Mouse (Mus musculus): ENCODE results near the gene Fgf22. TPM values are rescaled to one million over a fixed set of nuclear protein-coding genes. Genes with fewer than 3 reads are reported as not detected.

Fgf22 gene
- total and polyA plus RNA-seq, 2 experiments: not detected

DNA sequence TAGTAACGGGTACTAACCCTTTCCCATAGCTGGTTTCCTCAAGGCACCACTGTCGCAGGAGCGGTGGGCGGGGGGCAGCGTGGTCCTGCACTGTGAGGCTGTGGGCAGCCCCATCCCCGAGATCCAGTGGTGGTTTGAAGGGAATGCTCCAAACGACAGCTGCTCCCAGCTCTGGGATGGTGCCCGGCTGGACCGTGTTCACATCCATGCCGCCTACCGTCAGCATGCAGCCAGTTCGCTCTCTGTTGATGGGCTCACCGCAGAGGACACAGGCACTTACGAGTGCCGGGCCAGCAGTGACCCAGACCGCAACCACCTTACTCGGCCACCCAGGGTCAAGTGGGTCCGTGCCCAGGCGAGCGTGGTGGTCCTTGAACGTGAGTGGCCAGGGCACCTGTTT is 46.2 kb upstream of the Fgf22 start:
- no peak for DNase-seq (ENCODE audit: extremely low read depth, low read depth, low spot score)
- Histone ChIP-seq H3K36me3 (ENCODE audit: control insufficient read depth, insufficient read depth, low read length) (peaks cover 3% of the 10 kb centered on the region; the same call in 1 of the 2 replicates), H3K27ac (replicated peaks; ENCODE audit: insufficient read depth, low read depth, low read length) (no peak overlapping the region), H3K79me2 (ENCODE audit: control insufficient read depth, insufficient read depth, low read length) (peaks cover 31% of the 10 kb centered on the region), H3K4me1 (ENCODE audit: control insufficient read depth, insufficient read depth, low read length) (peaks cover 26% of the 10 kb centered on the region), H3K27me3 (ENCODE audit: control insufficient read depth, insufficient read depth, low read length) (no peaks in the 10 kb centered on the region), H3K4me3 (ENCODE audit: insufficient read depth, low read depth, low read length) (no peak overlapping the region), H3K9ac (ENCODE audit: low read depth, low read length) (no peak overlapping the region)
- WGBS: 88% methylated on average over 21 of the region's 21 CpGs
- TF ChIP-seq CTCF (IDR thresholded peaks at IDR 0.05; ENCODE audit: low read depth, low read length) (no peak), POLR2A (IDR thresholded peaks at IDR 0.05; ENCODE audit: extremely low read depth, insufficient read depth, low read length) (no peak)

- Histone ChIP-seq H3K27me3 (ENCODE audit: control insufficient read depth, insufficient read depth, low read length) (no peaks in the 10 kb centered on the region), H3K9ac (ENCODE audit: low read depth, low read length) (no peak overlapping the region), H3K79me2 (ENCODE audit: control insufficient read depth, insufficient read depth, low read length) (peaks cover 31% of the 10 kb centered on the region), H3K4me3 (ENCODE audit: insufficient read depth, low read depth, low read length) (no peak overlapping the region), H3K27ac (replicated peaks; ENCODE audit: insufficient read depth, low read depth, low read length) (no peak overlapping the region), H3K36me3 (ENCODE audit: control insufficient read depth, insufficient read depth, low read length) (peaks cover 3% of the 10 kb centered on the region; the same call in 1 of the 2 replicates), H3K4me1 (ENCODE audit: control insufficient read depth, insufficient read depth, low read length) (peaks cover 26% of the 10 kb centered on the region)
- no peak for DNase-seq (ENCODE audit: extremely low read depth, low read depth, low spot score)
- TF ChIP-seq POLR2A (IDR thresholded peaks at IDR 0.05; ENCODE audit: extremely low read depth, insufficient read depth, low read length) (no peak), CTCF (IDR thresholded peaks at IDR 0.05; ENCODE audit: low read depth, low read length) (no peak)
- 81% methylated on average over 7 of the region's 7 CpGs for WGBS
Observed at GRCm38 (mm10) chr10:79709307-79709706, 45.6 kb upstream of the Fgf22 start.

DNA sequence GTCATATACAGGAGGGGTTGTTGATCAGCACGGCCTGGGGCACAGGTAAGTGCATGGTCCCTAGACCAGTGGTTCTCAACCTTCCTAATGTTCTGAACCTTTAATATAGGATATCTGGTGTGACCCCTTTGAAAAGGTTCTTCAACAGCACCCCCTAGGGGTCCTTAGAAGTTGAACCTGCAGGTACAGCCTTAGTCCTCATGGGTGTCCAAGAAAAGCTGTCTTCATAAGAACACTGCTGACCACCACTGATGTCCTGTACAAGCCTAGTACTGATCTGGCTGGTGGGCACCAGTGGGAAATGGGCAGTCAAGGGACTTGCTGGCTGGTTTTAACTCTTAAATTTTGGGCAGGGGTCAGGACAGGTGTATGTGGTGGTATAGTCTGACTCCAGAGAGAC is 42.8 kb upstream of the Fgf22 start:
- Histone ChIP-seq H3K79me2 (ENCODE audit: control insufficient read depth, insufficient read depth, low read length) (peaks cover 14% of the 10 kb centered on the region), H3K4me1 (ENCODE audit: control insufficient read depth, insufficient read depth, low read length) (peaks cover 6% of the 10 kb centered on the region), H3K36me3 (ENCODE audit: control insufficient read depth, insufficient read depth, low read length) (peaks cover 3% of the 10 kb centered on the region; the same call in 1 of the 2 replicates), H3K27me3 (ENCODE audit: control insufficient read depth, insufficient read depth, low read length) (peaks cover 6% of the 10 kb centered on the region), H3K4me3 (ENCODE audit: insufficient read depth, low read depth, low read length) (no peak overlapping the region), H3K27ac (replicated peaks; ENCODE audit: insufficient read depth, low read depth, low read length) (no peak overlapping the region), H3K9ac (ENCODE audit: low read depth, low read length) (no peak overlapping the region)
- TF ChIP-seq CTCF (IDR thresholded peaks at IDR 0.05; ENCODE audit: low read depth, low read length): peak; percentile 37; the same call in 1 of the 2 replicates
- TF ChIP-seq POLR2A (IDR thresholded peaks at IDR 0.05; ENCODE audit: extremely low read depth, insufficient read depth, low read length): no peak
- DNase-seq (ENCODE audit: extremely low read depth, low read depth, low spot score): peak; percentile 45
- 86% methylated on average over 1 of the region's 1 CpGs for WGBS

- DNase-seq (ENCODE audit: extremely low read depth, low read depth, low spot score): peak; percentile 52
- TF ChIP-seq CTCF (IDR thresholded peaks at IDR 0.05; ENCODE audit: low read depth, low read length): peak; percentile 88
- TF ChIP-seq POLR2A (IDR thresholded peaks at IDR 0.05; ENCODE audit: extremely low read depth, insufficient read depth, low read length): no peak
- H3K27me3 ChIP-seq (ENCODE audit: control insufficient read depth, insufficient read depth, low read length): peaks cover 10% of the 10 kb centered on the region
- no peak overlapping the region for H3K9ac ChIP-seq (ENCODE audit: low read depth, low read length)
- no peaks in the 10 kb centered on the region for H3K4me1 ChIP-seq (ENCODE audit: control insufficient read depth, insufficient read depth, low read length)
- peaks cover 3% of the 10 kb centered on the region; the same call in 1 of the 2 replicates for H3K36me3 ChIP-seq (ENCODE audit: control insufficient read depth, insufficient read depth, low read length)
- peaks cover 9% of the 10 kb centered on the region for H3K79me2 ChIP-seq (ENCODE audit: control insufficient read depth, insufficient read depth, low read length)
- 12% methylated on average over 6 of the region's 6 CpGs for WGBS
- H3K4me3 ChIP-seq (ENCODE audit: insufficient read depth, low read depth, low read length): no peak overlapping the region
- H3K27ac ChIP-seq (replicated peaks; ENCODE audit: insufficient read depth, low read depth, low read length): no peak overlapping the region
Observed at GRCm38 (mm10) chr10:79712499-79713126, 42.3 kb upstream of the Fgf22 start.

DNA sequence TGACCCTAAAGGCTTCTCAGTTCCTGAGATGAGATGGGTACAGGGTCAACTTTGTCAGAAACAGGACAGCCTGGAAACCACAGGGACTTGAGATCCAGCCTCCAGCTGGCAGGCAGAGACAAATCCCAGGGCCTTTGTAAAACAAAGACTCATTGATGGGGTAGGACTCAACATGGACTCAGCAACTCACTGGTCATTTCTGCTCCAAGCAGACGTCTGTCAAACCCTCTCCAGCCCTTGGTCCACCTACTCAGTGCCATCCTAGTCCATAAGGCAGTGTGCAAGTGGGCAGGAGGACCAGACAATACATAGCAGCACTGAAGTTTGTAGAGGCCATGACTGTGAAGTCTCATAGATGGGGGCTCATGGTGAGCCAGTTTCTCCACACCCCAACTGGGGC is 41.7 kb upstream of the Fgf22 start:
- H3K79me2 ChIP-seq (ENCODE audit: control insufficient read depth, insufficient read depth, low read length): peaks cover 6% of the 10 kb centered on the region; the same call in 1 of the 2 replicates
- no peak for TF ChIP-seq CTCF (IDR thresholded peaks at IDR 0.05; ENCODE audit: low read depth, low read length)
- no peak for TF ChIP-seq POLR2A (IDR thresholded peaks at IDR 0.05; ENCODE audit: extremely low read depth, insufficient read depth, low read length)
- DNase-seq (ENCODE audit: extremely low read depth, low read depth, low spot score): no peak
- no peaks in the 10 kb centered on the region for H3K4me1 ChIP-seq (ENCODE audit: control insufficient read depth, insufficient read depth, low read length)
- H3K36me3 ChIP-seq (ENCODE audit: control insufficient read depth, insufficient read depth, low read length): peaks cover 3% of the 10 kb centered on the region; the same call in 1 of the 2 replicates
- H3K4me3 ChIP-seq (ENCODE audit: insufficient read depth, low read depth, low read length): no peak overlapping the region
- 16% methylated on average over 1 of the region's 1 CpGs for WGBS
- peaks cover 10% of the 10 kb centered on the region for H3K27me3 ChIP-seq (ENCODE audit: control insufficient read depth, insufficient read depth, low read length)
- H3K27ac ChIP-seq (replicated peaks; ENCODE audit: insufficient read depth, low read depth, low read length): no peak overlapping the region
- H3K9ac ChIP-seq (ENCODE audit: low read depth, low read length): no peak overlapping the region

DNA sequence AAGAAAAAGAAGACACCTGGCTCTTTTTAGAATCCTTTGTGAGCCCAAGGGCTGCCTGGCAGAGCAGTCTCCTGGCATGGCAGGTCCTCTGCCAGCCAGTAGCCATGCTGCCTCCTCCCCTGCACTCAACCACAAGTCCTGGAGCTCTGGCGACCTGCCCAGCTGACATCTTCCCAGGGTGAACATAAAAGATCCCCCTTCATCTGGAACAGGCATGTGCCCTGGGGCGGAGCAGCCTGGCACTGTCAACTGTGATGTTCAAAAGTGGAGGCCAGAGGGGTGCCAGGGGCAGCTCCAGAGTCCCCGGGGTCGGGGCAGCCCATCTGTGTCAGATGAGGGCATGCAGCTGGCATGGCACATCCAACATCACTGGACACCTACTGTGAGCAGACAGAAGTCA is 39.9 kb upstream of the Fgf22 start:
- no peak overlapping the region for H3K27ac ChIP-seq (replicated peaks; ENCODE audit: insufficient read depth, low read depth, low read length)
- 67% methylated on average over 4 of the region's 4 CpGs for WGBS
- TF ChIP-seq POLR2A (IDR thresholded peaks at IDR 0.05; ENCODE audit: extremely low read depth, insufficient read depth, low read length) (no peak), CTCF (IDR thresholded peaks at IDR 0.05; ENCODE audit: low read depth, low read length) (no peak)
- no peak for DNase-seq (ENCODE audit: extremely low read depth, low read depth, low spot score)
- peaks cover 10% of the 10 kb centered on the region for H3K27me3 ChIP-seq (ENCODE audit: control insufficient read depth, insufficient read depth, low read length)
- H3K36me3 ChIP-seq (ENCODE audit: control insufficient read depth, insufficient read depth, low read length): peaks cover 3% of the 10 kb centered on the region; the same call in 1 of the 2 replicates
- no peaks in the 10 kb centered on the region for H3K4me1 ChIP-seq (ENCODE audit: control insufficient read depth, insufficient read depth, low read length)
- H3K9ac ChIP-seq (ENCODE audit: low read depth, low read length): no peak overlapping the region
- H3K4me3 ChIP-seq (ENCODE audit: insufficient read depth, low read depth, low read length): no peak overlapping the region
- no peaks in the 10 kb centered on the region for H3K79me2 ChIP-seq (ENCODE audit: control insufficient read depth, insufficient read depth, low read length)

All from liver, adult 2 months (tissue).